Mouse (Mus musculus): ENCODE measurements around the gene Mlph.
A peak's percentile ranks its signal among the peaks of the same experiment; 100 is the strongest.

The Mlph gene

DNA sequence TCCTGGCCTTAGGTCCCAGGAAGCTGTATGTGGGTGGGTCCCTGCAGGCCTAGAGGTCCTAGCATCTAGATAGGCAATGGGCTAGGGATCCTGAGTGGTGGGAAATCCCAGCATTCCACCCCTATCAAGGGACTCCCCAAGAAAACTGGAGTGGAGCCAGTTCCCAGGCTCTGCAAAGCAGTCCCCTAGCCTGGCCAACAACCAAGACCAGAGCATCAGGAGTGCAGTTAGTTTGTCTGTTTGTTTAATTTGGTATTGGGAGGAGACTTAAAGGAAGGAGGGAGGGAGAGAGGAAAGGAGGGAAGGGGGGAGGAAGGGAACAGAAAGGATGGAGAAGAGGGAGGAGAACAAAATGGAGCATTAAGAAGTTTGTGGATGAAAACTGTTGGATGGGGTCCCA is 5.7 kb upstream of the Mlph start:
- no peak for DNase-seq (ENCODE audit: low spot score in 2 of 2)

DNA sequence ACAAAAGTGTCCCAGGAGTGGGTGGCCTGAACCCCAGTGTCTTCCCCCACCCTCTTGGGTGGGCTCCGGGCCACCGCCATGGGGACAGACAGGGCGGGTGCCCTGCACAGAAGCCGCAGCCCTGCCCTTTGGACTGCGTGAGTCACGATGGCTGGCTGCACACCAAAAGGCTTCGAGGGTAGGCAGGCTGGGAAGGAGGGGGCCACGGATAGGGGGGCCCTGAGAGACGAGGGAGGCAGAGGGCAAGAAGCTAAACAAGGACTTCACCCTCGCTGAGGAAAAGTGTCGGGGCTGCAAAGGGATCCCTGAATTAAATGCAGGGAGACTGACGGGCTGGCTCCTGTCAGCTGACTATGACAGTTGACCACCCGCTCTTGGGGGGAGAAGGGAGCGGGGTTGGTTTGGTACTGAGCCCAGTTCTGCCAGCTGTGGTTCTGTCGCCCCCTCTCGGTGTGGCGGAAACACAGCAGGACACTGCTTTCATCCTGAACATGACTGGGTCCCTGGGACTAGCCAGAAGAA is 5.2 kb upstream of the Mlph start:
- no peak for DNase-seq (ENCODE audit: low spot score in 2 of 2)

DNA sequence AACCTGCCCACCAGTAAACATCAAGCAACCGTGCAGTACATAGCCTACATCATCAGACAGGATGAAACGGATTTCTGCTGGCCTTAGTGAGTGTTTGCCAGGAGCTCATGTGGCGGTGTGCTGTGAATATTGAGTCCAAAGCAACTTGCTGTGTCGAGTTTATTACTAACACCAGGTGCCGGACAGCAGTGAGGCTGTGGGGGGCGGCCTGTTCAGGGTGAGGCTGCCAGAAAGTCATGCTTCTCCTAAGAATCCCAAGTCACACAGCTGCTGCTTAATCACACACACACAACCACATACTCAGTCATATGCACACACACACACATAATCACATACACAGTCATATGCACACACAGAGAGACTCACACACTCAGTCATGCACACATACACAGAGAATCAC is 1.7 kb upstream of the Mlph start:
- no peak for DNase-seq (ENCODE audit: low spot score in 2 of 2)

DNA sequence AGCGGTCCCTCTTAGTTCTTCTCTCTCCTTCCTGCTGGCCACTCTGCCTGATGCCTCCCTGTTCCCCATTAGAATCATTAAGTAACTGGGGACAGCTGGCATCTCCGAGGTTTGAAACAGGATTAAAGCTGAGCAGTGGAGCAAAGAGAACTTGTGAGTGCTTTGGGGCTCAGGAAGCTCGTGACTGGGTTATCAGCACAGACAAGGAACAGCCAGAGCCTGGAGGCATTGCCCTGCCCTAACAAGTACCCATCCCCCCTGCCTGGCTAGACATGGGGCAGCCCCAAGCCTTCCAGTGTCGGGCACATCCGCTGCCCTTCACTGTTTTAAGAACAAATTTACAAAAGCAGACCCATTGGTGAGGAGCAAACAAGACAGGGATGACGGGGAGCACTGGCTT is 2.6 kb downstream of the Mlph start:
- no peak for DNase-seq (ENCODE audit: low spot score in 2 of 2)

DNA sequence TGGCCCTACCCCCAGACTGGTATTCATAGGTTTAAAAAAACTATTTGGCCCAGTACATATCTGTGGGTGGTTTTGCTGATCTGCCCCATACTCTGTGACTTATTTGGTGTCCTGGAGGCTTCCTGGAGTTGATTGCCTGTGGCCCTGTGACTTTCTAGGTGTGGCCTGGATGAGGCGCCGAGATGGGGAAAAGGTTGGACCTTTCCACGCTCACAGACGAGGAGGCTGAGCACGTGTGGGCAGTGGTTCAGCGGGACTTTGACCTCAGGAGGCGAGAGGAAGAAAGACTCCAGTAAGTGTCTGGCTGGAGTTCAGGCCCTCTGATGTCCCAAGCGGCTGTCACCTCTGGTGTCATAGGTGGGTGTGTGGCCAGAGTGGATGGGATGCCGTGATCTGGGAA is 6.8 kb downstream of the Mlph start:
- DNase-seq (ENCODE audit: low spot score in 2 of 2): no peak

DNA sequence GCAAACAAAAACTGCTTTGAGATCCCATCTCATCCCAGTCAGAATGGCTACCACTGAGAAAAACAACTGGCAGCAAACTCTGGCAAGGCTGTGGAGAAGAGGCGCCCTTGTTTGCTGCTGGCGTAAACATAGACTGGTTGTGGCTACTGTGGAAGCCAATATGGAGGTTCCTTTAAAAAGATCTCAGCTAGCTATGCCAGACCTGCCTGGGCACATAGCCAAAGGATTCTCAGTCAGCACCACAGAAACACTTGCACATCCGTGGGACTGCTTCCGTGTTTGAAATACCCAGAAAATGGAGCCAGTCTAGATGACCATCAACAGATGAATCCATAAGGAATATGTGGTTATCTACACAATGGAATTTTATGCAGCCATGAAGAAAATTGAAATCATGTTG is 11.1 kb downstream of the Mlph start:
- no peak for DNase-seq (ENCODE audit: low spot score in 2 of 2)

DNA sequence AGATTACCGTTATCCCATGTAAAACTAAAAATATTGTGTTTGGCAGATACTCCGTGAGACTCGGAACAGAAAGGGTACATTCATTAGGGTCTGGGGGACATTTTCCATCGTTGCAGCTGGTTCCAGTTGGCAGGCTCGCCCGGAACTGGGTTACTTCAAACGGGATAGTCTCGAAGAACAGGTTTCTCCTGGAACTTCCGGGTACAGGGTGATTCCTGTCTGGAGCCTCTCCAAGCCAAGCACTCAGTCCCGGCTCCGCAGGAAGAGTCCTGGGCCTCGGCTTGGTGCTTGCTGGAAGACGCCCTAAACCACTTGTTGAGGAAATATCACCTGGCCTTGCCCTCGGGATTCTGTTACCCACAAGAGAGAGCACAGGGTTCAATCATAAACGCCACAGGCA is 12.4 kb downstream of the Mlph start:
- DNase-seq (ENCODE audit: low spot score in 2 of 2): no peak

DNA sequence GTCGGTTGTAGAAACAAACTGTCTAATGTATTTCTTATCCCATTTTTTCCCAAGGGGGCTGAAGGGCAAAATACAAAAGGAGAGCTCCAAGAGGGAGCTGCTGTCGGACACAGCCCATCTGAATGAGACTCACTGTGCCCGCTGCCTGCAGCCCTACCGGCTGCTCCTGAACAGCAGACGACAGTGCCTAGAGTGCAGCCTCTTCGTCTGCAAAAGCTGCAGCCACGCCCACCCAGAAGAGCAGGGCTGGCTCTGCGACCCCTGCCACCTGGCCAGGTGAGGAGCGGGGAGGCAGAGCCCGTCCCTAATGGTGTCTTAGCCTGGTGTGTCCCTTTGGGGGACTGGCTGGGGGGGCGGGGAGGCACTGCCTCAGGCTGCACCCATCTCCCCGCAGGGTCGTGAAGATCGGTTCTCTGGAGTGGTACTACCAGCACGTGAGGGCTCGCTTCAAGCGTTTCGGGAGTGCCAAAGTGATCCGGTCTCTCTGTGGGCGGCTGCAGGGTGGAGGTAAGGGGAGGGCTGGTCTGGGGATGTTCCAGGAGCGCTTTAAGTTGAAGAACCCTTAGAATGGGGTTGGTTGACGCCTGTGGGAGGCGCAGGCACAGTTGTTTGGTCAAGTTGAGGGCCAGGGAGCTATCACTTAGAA is 13.2 kb downstream of the Mlph start:
- DNase-seq (ENCODE audit: low spot score in 2 of 2): no peak

DNA sequence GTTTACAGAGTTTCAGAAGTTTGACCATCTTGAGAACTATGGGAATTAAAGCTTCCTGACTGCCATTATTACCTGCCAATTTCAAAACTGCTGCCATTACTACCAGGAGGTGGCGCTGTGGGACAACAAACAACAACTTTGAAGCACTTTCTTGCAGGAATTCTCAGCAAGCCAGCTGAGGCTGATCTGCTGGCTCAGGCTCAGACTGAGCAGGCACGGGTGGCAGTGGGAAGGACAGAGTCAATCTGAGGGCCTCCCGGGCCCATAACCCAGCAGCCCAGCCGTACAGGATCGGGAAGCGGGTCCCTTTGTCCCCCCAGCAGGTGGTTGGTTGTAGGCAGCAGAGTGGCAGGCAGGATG is 13.7 kb downstream of the Mlph start:
- peak; percentile 23 to 39 for DNase-seq (ENCODE audit: low spot score in 2 of 2)

DNA sequence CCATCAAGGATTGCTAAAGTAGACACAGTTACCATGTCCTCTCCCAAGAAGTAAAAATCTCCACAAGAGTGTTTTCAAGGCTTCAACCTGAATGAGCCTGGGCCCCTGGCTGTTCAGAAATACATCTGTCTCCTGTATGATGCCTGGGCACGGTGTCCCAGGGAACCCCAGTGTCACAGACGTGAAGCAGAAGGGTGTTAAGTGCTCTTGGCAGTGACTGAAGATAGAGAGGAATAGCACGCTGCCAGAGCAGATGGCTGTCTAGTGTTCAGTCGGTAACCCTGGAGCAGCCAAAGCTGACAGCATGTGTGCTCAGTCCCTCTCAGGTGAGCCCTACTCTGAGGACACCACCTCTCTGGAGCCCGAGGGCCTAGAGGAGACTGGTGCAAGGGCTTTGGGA is 18.1 kb downstream of the Mlph start:
- no peak for DNase-seq (ENCODE audit: low spot score in 2 of 2)

DNA sequence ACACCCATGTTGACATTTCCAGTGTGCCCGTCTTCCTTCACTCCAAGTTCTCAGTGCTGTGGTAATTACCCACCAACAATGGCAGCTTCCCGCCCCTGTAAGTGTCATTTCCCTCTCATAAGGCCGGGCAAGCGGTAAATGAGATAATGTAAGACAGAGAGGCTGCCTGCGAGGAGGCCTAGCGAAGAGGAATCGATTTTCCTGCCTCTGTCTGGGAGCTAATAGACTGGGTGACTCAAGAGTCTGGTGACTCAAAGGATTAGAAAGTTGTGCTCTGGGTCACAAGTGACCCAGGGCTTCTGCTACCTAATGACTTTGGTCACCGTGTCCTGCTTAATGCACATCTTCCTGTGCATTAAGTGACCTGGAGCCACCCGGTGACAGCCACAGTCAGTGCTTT is 22.1 kb downstream of the Mlph start:
- DNase-seq (ENCODE audit: low spot score in 2 of 2): no peak

DNA sequence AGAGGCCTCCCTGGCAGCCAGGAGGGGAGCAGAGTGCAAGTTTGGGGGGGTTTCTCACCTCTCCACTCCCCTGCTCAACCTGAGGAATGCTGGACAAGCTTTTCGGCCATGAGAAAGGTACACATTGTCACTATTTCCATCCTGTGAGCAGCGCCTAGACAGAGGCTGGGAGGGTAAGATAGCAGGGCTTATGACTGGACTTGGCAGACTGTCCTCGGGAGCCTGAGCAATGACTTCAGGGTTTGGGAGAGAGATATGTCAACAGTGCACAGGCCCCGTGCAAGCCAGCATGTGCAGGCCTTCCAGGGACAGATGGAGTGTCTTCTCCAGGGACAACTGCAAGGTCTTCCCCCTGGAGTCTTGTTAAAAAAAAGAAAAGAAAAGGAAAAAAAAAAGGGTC is 25.1 kb downstream of the Mlph start:
- DNase-seq (ENCODE audit: low spot score in 2 of 2): no peak

DNA sequence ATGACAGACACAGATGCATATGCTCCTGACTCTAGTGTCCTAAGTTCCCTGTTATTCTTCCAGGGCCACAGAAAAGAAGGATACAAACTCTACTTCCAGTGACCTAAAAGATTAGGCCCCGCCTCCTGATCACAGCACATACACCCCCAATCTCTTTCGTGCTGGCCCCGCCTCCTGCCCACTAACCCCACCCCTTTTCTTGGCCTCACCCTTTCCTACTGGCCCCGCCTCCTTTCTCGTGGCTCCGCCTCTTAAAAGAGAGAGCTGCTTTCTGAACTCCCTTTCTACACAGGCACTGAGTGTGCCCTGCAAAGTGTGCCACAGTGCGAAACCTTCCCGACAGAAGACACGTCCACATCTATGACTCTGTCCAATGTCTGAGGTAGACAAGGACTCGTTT is 30.3 kb downstream of the Mlph start:
- DNase-seq (ENCODE audit: low spot score in 2 of 2): no peak

DNA sequence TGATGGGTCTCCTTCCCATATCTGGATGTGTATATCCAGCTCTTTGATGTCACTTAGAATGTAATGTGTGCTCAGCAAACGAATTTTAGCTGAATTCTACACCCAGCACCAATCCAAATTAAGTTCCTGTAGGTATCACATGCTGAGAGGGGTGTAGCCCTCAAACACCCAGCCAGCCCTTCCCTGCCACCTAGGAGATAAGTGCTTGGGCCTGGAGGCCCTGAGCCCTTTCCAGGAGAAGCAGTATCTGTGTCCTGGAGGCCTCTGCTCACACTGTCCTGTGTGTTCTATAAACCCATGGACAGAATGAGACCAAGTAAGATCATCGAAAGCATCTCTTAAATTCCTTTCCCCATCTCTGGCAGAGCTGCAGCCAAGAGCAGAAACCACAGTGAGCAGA is 32.4 kb downstream of the Mlph start:
- DNase-seq (ENCODE audit: low spot score in 2 of 2): no peak

DNA sequence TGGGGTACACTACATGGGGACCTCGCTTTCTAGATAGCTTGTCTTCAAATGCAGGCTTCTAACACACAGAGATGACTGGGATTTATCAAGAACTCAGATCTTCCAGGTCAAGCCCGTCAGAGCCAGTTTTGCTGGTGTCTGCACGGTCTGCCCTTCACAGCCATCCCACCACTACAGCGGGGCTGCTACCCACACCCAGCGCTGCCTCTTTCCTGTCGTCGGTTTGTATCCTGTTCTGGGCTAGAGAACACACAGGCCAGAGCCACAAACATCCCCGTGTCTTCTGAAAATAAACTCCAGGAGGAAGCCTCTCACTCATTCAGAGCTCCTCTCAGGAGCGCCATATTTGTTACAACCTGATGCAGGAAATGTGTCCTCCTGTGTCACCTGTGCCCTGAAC is 34.4 kb downstream of the Mlph start:
- no peak for DNase-seq (ENCODE audit: low spot score in 2 of 2)

DNA sequence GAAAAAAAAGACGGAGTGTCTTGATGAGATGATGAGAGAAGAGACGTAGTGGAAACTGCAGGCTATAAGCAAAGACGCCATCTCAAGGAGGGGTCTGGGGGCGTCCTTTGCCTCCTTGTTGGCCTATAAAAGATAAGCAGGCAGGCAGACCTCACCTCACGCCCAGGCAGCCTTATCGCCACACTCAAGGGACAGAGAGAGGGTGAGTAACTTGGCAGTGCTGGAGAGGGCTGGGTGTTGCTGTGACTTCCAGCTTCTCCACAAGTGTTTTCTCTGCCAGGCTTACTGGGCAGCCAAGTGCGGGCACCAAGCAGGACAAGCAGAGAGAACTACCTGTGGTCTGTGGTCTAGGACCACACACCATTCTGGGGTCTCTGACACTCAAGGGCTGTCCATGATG is 36.8 kb downstream of the Mlph start:
- DNase-seq (ENCODE audit: low spot score in 2 of 2): no peak

DNA sequence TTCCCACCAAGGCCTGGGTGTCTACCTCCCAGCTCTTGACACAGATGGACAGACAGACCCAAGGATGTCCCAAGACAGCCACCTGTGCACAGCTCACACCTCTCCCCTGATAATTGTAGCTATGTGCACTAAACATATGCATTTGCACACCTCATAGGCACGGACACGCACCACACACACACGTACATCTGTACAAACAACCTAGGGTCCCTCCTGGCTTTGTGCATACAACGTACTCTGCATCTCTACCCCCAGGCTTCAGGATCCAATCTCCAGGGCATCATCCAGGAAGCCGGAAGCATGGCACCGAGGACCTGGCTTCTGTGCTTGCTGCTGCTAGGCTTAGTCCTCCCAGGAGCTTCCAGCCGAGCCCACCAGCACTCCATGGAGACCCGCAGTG is 37.9 kb downstream of the Mlph start, which contains the start of gene Prlh:
Prlh (plus strand) TSS at position 301 of the 400 bp plus-strand sequence.
- DNase-seq (ENCODE audit: low spot score in 2 of 2): no peak

DNA sequence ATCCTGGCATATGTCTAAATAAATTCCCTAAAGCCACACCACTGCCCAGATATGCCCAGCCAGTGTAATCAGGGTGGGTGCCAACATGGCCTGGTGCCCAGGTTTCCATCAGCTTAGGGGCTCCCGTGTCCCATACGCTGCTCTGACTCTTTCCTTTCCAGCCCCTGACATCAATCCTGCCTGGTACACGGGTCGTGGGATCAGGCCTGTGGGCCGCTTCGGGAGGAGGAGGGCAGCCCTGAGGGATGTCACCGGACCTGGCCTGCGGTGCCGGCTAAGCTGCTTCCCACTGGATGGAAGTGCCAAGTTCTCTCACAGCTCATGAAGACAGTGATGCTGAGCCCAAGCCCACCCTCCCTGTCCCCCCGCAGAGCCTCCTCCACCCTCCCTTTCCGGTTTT is 38.8 kb downstream of the Mlph start:
- no peak for DNase-seq (ENCODE audit: low spot score in 2 of 2)

DNA sequence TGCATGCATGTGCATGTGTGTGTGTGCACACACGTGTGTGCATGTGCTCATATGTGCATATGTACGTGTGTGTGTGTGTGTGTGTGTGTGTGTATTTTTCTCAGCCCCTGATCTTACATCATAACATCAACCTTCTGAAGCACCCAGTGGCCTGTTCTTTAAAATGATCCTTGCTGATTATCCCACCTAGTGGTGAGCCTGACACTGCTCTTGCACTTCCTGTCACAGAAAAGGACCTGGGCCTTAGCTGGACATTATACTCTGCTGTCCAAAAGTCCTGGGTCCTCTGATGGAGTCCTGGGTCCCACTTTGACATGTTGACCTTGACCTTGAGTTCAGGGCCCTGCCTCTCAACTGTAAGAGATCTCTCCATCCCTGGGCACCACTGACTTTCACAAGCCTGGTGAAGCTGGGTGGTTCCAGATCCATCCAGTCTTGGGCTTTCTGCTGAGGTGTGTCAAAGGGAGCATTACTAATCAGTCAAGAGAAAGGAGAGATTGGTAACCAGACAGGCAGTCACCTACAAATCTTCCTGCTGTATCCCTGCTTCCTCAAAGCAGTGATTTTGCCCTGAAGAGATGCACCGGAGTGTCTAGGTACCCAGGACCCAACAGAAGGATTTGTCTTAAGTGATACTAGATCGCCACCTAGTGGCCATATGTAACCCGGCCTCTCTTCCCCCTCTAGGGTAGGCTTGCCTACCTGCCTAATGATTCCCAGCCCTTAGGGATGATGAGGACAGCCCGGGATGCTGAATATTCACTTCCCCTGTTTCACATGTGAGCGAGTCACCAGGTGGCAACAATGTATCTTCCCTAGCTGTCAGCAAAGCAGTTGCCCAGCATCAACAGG is 41.6 kb downstream of the Mlph start:
- DNase-seq (ENCODE audit: low spot score in 2 of 2): peak in 1 of 2 experiments; percentile 22

DNA sequence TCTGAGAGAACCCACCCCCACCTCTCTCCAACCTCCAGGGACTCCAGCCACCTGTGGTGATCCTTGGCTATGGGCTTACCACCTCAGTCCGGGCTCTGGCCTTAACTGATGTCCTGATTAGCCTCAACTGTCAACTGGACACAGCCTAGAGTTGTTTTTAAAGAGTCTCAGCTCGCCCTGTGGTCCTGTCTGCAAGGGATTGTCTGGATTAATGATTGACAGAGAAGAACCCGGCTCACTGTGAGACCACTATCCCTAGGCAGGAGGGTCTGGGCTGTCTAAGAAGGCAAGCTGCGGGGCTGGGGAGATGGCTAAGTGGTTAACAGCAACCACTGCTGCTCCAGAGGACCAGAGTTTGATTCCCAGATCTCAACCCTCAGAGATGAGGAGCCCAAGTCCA is 47.6 kb downstream of the Mlph start:
- no peak for DNase-seq (ENCODE audit: low spot score in 2 of 2)

DNA sequence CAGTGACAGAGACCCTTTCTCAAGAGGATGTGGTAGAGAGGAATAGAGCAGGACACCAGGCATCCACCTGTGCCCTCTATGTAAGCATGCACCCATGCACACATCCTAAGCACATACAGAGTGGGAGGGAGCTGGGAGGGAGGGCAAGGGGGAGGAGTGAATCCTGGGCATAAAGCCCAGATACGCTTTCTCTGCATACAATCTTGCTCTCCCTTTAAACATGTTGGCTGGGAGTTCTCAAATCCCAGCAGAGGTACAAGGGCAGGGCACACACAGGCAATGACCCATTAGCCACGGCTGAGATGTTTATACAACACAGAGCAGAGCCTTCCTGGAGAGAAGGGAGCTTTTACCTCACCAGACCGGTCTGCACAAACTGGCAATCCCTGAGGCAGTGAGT is 48.1 kb downstream of the Mlph start:
- DNase-seq (ENCODE audit: low spot score in 2 of 2): no peak

DNA sequence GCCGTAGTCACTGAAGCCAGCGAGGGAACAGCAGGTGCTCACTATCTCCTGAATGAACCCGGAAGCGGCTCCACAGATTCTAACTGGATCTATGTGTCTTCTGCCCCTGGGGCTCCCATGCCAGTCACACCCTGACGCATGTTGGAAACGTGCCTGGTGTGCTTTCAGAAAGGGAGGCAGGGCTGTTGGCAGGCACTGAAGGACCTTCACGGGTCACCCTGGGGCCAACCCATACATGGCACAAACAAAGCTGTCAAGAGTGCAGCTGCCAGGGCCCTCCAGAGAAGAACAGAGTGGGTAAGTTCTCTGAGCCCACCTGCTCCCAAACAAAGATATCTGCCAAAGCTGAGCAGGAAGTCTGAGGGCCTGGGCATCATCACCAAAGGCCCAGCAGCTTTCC is 52.7 kb downstream of the Mlph start:
- no peak for DNase-seq (ENCODE audit: low spot score in 2 of 2)

DNA sequence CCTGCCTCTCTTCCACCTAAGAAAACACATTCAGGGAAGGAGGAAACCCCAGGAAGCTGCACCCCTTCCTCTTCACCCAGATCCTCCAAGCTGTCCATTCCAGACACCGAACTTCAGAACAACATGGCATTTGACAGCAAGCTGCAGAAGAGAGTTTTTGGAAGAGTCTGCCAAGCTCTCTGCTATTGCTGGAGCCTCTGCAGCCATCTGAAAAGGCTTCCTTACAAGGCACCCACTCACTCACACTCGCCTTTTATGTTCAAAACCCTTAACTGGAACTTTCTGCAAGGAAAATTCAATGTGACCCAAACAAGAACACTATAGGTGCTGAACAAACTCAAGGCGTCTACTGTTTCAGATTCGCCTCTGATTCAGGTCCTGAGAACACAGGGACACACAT is 53.8 kb downstream of the Mlph start:
- DNase-seq (ENCODE audit: low spot score in 2 of 2): no peak
